ENCODE assay signal across 7 mouse cellular contexts in the genomic region with DNA sequence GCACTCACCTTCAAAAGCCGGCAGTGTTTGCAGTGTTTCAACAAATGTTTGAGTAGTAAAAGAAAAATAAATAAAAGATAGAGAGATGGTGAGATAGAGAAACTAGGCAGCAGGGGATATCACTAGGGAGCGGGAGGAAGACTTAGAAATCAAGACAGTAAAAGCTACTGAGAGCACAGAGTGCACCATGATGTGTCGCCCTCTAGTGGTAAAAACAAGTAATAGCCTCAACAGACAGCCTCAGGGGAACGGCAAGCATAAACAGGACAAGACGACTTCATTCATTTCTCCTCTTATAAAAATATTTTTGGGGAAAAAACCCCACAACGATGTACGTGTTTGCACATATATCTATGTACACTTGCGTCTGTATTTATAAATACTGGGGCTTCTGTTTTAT.
DNase-seq lines count a peak whose midpoint lies in the region; ATAC-seq and TF ChIP-seq lines count a peak whose summit lies in the region.

No protein-coding gene starts in this region.

- DNase-seq in liver, adult 2 months (ENCODE audit: extremely low read depth, low read depth, low spot score): peak; percentile 37
- no peak for DNase-seq in liver
- peak; percentile 7 for DNase-seq in c-Kit-positive CD71-negative TER-119-negative erythroid progenitor cells, embryonic 14.5 days (ENCODE audit: low read depth)
- DNase-seq in forelimb bud, embryonic 11.5 days (ENCODE audit: low read depth, low spot score): peak; percentile 42
- DNase-seq in adrenal gland, adult 8-10 months: no peak
- no peak for DNase-seq in urinary bladder, postnatal 4 days (ENCODE audit: low spot score in 2 of 2)

- no peaks in the 10 kb centered on the region for H3K4me1 ChIP-seq in liver, adult 2 months (ENCODE audit: control insufficient read depth, insufficient read depth, low read length)
- H3K4me1 ChIP-seq in neural tube, embryonic 13.5 days (replicated peaks): peaks cover 14% of the 10 kb centered on the region

- no peak overlapping the region for H3K4me3 ChIP-seq in liver, adult 2 months (ENCODE audit: insufficient read depth, low read depth, low read length)
- H3K4me3 ChIP-seq in neural tube, embryonic 13.5 days: peak overlapping the region; percentile 16

- no peak for ATAC-seq in neural tube, embryonic 13.5 days (ENCODE audit: low read depth)

- no peaks in the 10 kb centered on the region for H3K36me3 ChIP-seq in liver, adult 2 months (ENCODE audit: control insufficient read depth, insufficient read depth, low read length)
- no peaks in the 10 kb centered on the region for H3K36me3 ChIP-seq in neural tube, embryonic 13.5 days

- peaks cover 2% of the 10 kb centered on the region; the same call in 1 of the 2 replicates for H3K27me3 ChIP-seq in liver, adult 2 months (ENCODE audit: control insufficient read depth, insufficient read depth, low read length)
- H3K27me3 ChIP-seq in neural tube, embryonic 13.5 days: no peaks in the 10 kb centered on the region

- H3K27ac ChIP-seq in liver, adult 2 months (replicated peaks; ENCODE audit: insufficient read depth, low read depth, low read length): no peak overlapping the region
- H3K27ac ChIP-seq in neural tube, embryonic 13.5 days (replicated peaks): no peak overlapping the region

- H3K4me2 ChIP-seq in neural tube, embryonic 13.5 days: peak overlapping the region; percentile 45

- H3K79me2 ChIP-seq in liver, adult 2 months (ENCODE audit: control insufficient read depth, insufficient read depth, low read length): no peaks in the 10 kb centered on the region

- no peaks in the 10 kb centered on the region for H3K9me3 ChIP-seq in neural tube, embryonic 13.5 days

- no peak overlapping the region for H3K9ac ChIP-seq in liver, adult 2 months (ENCODE audit: low read depth, low read length)
- H3K9ac ChIP-seq in neural tube, embryonic 13.5 days: peak overlapping the region; percentile 54; the same call in 1 of the 2 replicates

- TF ChIP-seq CTCF in liver, adult 2 months (IDR thresholded peaks at IDR 0.05; ENCODE audit: low read depth, low read length): peak; percentile 43

- TF ChIP-seq POLR2A in liver, adult 2 months (IDR thresholded peaks at IDR 0.05; ENCODE audit: extremely low read depth, insufficient read depth, low read length): no peak

- WGBS in liver, adult 2 months: 13% methylated on average over 8 of the region's 8 CpGs
- 20% methylated on average over 8 of the region's 8 CpGs for WGBS in neural tube, embryonic 13.5 days

Comparison
In these comparisons a context has a peak if more than half of its experiments do, and no peak if none do; other contexts are left out.
1. DNase-seq: peak in liver, adult 2 months (single experiment), c-Kit-positive CD71-negative TER-119-negative erythroid progenitor cells, embryonic 14.5 days (single experiment) and forelimb bud, embryonic 11.5 days (single experiment); none in liver (single experiment), adrenal gland, adult 8-10 months (single experiment) and urinary bladder, postnatal 4 days (0 of 2).